Mouse (Mus musculus) hindbrain, embryonic 16.5 days (tissue): ENCODE data around the gene Cops3. TPM values are rescaled to one million over a fixed set of nuclear protein-coding genes. Genes with fewer than 3 reads are reported as not detected.
A peak's percentile ranks its signal among the peaks of the same experiment; 100 is the strongest.

Experiments
- ATAC-seq: fragments of 200-750 bp; cut with Nextera tagmentation; 2 replicates; pipeline ENCODE4 v1.8.0; 2017; ENCODE audit warnings: moderate TSS enrichment, moderate library complexity
- H3K27ac ChIP-seq: fragments of 300-500 bp; sonication (generic); 2 replicates; pipeline ENCODE4 v1.5.1; 2014; ENCODE audit warnings: low read depth, mild to moderate bottlenecking, control low read depth, low read length, moderate library complexity
- H3K27me3 ChIP-seq: fragments of 300-500 bp; sonication (generic); replicated peaks from 2 replicates; pipeline ENCODE4 v1.6.1; 2014; ENCODE audit warnings: low read length; ENCODE audit not compliant: control insufficient read depth, insufficient read depth
- H3K36me3 ChIP-seq: fragments of 300-500 bp; sonication (generic); 2 replicates; pipeline ENCODE4 v1.6.1; 2014; ENCODE audit warnings: mild to moderate bottlenecking, low read length, moderate library complexity, mixed read lengths; ENCODE audit not compliant: control insufficient read depth, insufficient read depth
- H3K4me1 ChIP-seq: fragments of 300-500 bp; sonication (generic); 2 replicates; pipeline ENCODE4 v1.6.1; 2014; ENCODE audit warnings: low read depth, low read length; ENCODE audit not compliant: control insufficient read depth, insufficient read depth
- H3K4me2 ChIP-seq: fragments of 300-500 bp; sonication (generic); 2 replicates; pipeline ENCODE4 v1.6.1; 2014; ENCODE audit warnings: mild to moderate bottlenecking, low read length, control low read depth, moderate library complexity
- H3K4me3 ChIP-seq: fragments of 300-500 bp; sonication (generic); 2 replicates; pipeline ENCODE4 v1.5.1; 2014; ENCODE audit warnings: mild to moderate bottlenecking, low read length, control low read depth, moderate library complexity
- H3K9ac ChIP-seq: fragments of 300-500 bp; sonication (generic); 2 replicates; pipeline ENCODE4 v1.6.1; 2014; ENCODE audit warnings: low read depth, mild to moderate bottlenecking, control low read depth, low read length, moderate library complexity
- H3K9me3 ChIP-seq: fragments of 300-500 bp; sonication (generic); 2 replicates; pipeline ENCODE4 v1.6.1; 2014; ENCODE audit warnings: mild to moderate bottlenecking, low read length, moderate library complexity; ENCODE audit not compliant: control insufficient read depth
- WGBS: fragments of 180-500 bp; shearing (Covaris S2); extraction: QIAGEN DNeasy Blood & Tissue Kit; methylation state at CpG from one replicate; pipeline ENCODE4 v1.1.7; 2014; 5-methylcytosine and 5-hydroxymethylcytosine counted together
- polyA plus RNA-seq: library from polyadenylated mRNA; unstranded; fragments of >200 nt; fragmentation: Nextera tagmentation; extraction: Ambion mirVana; gene quantifications from 2 replicates; pipeline ENCODE4 v1.2.1, GENCODE M21; 2015

Gene Cops3
- polyA plus RNA-seq, 1 experiment from 2014 or later = 178 TPM

GRCm38 (mm10) chr11:59814936-59815335, 24.7 kb downstream of the Cops3 start:
- H3K4me3 ChIP-seq = no peak overlapping the region
- H3K27ac ChIP-seq = no peak overlapping the region
- H3K36me3 ChIP-seq = peaks cover 37% of the 10 kb centered on the region
- ATAC-seq = no peak
- no peaks in the 10 kb centered on the region for H3K9me3 ChIP-seq
- H3K4me1 ChIP-seq = no peaks in the 10 kb centered on the region
- H3K9ac ChIP-seq = no peak overlapping the region
- no peaks in the 10 kb centered on the region for H3K27me3 ChIP-seq
- WGBS = 88% methylated on average over 6 of the region's 6 CpGs
- H3K4me2 ChIP-seq = no peak overlapping the region

DNA sequence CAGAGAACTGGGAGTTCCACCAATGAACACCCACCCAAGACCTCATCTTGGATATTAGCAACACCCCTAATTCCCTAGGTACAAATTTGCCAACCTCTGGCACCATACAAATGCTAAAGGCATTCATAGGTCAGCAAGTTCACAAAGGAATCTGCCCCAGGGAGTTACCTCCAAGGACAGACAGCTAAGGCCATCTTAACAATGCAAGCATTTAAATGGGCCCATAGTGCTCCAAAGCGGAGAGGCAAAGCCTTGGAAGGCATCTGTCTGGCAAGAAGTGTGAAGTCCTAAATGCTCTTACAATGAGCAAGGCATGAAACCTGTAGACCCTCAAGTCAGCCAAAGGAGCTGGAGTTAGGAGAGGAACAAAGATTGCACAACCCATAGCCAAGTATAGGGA, 25.3 kb downstream of the Cops3 start:
- Histone ChIP-seq H3K4me1 (no peaks in the 10 kb centered on the region), H3K36me3 (peaks cover 32% of the 10 kb centered on the region), H3K27ac (no peak overlapping the region), H3K9me3 (no peaks in the 10 kb centered on the region), H3K4me3 (no peak overlapping the region), H3K9ac (no peak overlapping the region), H3K4me2 (no peak overlapping the region), H3K27me3 (no peaks in the 10 kb centered on the region)
- WGBS = 80% methylated on average over 1 of the region's 1 CpGs
- no peak for ATAC-seq

DNA sequence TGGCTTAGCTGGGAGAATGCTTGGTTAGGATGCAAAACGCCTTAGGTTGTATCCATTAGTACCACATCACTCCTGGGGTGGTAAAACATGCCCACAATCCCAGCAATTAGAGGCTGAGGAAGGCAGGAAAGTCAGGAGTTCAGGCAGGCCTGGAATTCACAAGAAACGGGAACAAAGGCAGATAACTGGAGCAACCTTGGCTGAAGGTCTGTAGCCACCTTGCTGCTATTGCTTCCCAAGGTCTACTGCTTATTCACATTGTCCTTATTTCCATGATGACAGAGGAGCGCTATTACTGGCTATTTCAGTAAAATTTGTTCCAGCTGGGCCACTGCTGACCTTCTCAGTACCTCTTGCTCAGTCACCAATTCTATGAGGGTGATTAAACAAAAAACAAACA, 26.4 kb downstream of the Cops3 start:
- H3K9me3 ChIP-seq = no peaks in the 10 kb centered on the region
- H3K27me3 ChIP-seq = no peaks in the 10 kb centered on the region
- 79% methylated on average over 3 of the region's 3 CpGs for WGBS
- H3K36me3 ChIP-seq = peaks cover 21% of the 10 kb centered on the region; the same call in 1 of the 2 replicates
- peaks cover 9% of the 10 kb centered on the region for H3K4me1 ChIP-seq
- no peak overlapping the region for H3K4me3 ChIP-seq
- H3K27ac ChIP-seq = no peak overlapping the region
- H3K4me2 ChIP-seq = no peak overlapping the region
- no peak overlapping the region for H3K9ac ChIP-seq
- no peak for ATAC-seq

- Histone ChIP-seq H3K4me3 (no peak overlapping the region), H3K27me3 (no peaks in the 10 kb centered on the region), H3K4me1 (peaks cover 10% of the 10 kb centered on the region), H3K4me2 (no peak overlapping the region), H3K27ac (no peak overlapping the region), H3K36me3 (peaks cover 11% of the 10 kb centered on the region), H3K9me3 (no peaks in the 10 kb centered on the region), H3K9ac (no peak overlapping the region)
- no peak for ATAC-seq
- WGBS = 85% methylated on average over 4 of the region's 4 CpGs
Measured at GRCm38 (mm10) chr11:59811211-59811610, 28.4 kb downstream of the Cops3 start.

DNA sequence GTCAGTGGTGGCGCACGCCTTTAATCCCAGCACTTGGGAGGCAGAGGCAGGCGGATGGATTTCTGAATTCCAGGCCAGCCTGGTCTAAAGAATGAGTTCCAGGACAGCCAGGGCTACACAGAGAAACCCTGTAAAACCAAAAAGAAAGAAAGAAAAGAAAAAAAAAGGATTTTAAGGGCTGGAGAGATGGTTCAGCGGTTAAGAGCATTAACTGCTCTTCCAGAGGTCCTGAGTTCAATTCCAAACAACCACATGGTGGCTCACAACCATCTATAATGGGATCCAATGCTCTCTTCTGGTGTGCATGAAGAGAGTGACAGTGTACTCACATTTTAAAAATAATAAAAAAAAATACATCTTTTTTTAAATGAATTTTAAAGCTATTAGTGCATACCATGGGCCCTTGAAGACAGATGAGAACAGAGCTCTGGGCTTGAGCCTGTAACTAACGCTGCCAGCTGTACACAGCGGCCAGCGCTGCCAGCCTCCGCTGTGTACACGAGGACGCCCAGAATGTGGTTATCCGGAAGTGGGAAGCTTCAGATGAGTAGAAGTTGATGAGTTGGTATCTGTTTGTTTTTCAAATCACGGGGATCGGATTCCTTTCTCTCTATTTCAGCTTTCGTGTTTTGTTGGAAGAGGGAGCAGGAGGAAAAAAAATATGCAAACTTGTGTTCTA, 29.0 kb downstream of the Cops3 start:
- H3K36me3 ChIP-seq = peaks cover 9% of the 10 kb centered on the region
- 69% methylated on average over 14 of the region's 14 CpGs for WGBS
- no peaks in the 10 kb centered on the region for H3K27me3 ChIP-seq
- peak overlapping the region; percentile 90 for H3K9ac ChIP-seq
- no peaks in the 10 kb centered on the region for H3K9me3 ChIP-seq
- peaks cover 10% of the 10 kb centered on the region for H3K4me1 ChIP-seq
- H3K4me3 ChIP-seq = peak overlapping the region; percentile 79
- peak overlapping the region; percentile 82 for H3K4me2 ChIP-seq
- peak; percentile 14; the same call in 1 of the 2 replicates for ATAC-seq
- H3K27ac ChIP-seq = peak overlapping the region; percentile 98

DNA sequence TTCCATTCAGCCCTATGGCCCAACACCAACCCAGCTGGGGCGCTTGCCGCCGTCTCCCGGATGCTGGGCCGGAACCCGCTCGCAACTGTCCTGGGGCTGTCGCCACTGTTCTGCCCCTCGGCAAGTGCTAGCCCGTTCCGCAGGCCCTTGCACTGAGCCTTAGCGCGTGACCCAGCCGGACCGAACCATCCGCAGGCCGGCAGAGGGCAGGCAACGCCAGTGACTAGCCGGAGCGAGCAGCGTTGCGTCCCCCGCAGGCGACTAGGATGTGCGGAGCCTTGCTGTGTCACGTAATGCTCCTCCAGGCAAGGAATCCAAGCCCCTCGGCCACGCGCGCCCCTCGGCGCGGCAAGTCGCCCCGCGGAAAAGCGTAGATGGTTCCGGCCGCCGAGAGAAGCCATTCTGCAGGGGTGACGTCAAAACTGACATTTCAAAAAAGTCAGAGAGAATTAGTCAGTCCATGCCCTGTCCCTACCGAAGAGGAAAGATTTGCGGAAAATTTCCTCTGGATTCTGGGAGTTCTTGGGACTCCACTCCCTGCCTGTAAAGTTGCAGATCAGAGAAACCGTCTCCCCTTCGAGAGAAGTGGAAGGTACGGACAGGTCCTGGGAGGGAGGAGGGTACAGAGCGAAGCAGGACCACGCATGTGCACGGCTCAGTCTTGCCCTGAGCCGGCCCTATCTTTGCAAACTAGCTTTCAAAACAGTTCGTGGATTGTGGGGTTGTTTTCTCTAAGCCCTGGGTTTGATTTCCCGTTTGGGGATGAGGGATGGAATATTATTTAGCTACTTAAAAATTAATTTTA, 29.8 kb downstream of the Cops3 start, which contains the start of gene Flcn:
TSS of gene Flcn (minus strand) at position 347 of the 805 bp plus-strand sequence.
- Histone ChIP-seq H3K27me3 (no peaks in the 10 kb centered on the region), H3K36me3 (peaks cover 9% of the 10 kb centered on the region), H3K4me2 (peak within 1 kb of the TSS; percentile 82), H3K9ac (peak within 1 kb of the TSS; percentile 90), H3K9me3 (no peaks in the 10 kb centered on the region), H3K27ac (peak within 1 kb of the TSS; percentile 98), H3K4me1 (peaks cover 10% of the 10 kb centered on the region), H3K4me3 (peak within 1 kb of the TSS; percentile 79)
- WGBS = under 1% methylated on average over 52 of the region's 52 CpGs
- peak; percentile 96 for ATAC-seq

DNA sequence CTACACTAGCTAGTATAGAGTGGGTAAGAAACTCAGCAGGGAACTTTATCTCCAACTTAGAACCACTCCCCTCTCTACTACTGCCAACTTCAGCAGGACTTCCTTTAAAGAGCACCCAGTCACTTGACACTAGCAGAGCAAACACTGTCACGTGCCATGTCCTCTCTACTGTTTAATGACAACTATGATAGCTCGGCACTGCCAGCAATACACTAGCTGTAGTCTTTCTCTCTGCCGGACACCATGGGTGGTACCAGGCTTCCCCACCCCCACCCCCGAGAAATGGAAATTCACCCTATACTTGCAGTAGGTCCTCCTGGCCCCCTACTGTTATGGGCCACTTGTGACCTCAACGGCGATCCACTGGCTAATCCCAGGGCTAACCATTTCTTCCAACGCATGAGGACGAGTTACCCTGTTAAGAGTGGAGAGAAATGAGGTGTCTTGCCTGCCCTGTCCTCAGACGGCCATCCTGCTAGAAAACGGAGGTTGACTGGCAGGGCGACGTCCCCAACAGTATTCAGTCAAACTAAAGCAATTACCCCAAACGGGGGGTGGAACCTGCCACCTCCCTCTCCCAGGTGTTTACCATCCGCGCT, 30.5 kb downstream of the Cops3 start:
- ATAC-seq = peak; percentile 28
- H3K4me1 ChIP-seq = peaks cover 10% of the 10 kb centered on the region
- peak overlapping the region; percentile 82 for H3K4me2 ChIP-seq
- H3K27ac ChIP-seq = peak overlapping the region; percentile 98
- peak overlapping the region; percentile 90 for H3K9ac ChIP-seq
- no peaks in the 10 kb centered on the region for H3K9me3 ChIP-seq
- under 1% methylated on average over 15 of the region's 15 CpGs for WGBS
- peaks cover 16% of the 10 kb centered on the region for H3K36me3 ChIP-seq
- no peaks in the 10 kb centered on the region for H3K27me3 ChIP-seq
- peak overlapping the region; percentile 79 for H3K4me3 ChIP-seq

DNA sequence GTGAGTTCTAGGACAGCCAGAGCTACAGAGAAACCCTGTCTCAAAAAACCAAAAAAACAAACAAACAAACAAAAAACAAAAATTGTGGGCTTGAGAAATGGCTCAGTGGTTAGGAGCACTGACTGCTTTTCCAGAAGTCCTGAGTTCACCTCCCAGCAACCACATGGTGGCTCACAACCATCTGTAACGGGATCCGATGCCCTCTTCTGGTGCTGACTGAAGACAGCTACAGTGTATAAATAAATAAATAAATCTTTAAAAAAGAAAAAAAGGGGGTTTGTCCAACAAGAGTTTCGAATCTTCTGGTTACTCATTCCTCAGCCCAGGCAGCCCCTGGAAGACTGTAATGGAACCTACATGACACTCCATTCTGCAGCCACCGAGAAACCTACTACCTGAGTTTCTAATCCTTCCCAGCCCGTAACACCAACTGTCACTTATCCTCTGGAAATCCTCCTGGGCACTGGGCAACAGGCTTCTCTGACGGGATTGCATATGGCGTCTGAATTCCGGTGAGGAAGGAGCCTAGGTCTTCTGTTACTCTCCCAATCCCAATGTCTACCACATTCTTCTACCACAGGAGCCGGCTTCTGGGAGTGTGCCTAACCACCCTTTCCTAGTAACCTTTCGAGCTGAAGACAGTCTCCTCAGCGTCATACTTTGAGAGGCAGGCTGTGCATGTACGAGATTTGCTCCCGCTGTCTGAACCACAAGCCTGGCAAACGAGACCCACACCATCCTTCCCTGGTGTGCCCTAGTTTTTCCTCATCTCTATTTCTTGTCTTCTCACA, 31.3 kb downstream of the Cops3 start:
- WGBS = 60% methylated on average over 14 of the region's 14 CpGs
- Histone ChIP-seq H3K4me3 (peak overlapping the region; percentile 79), H3K27ac (no peak overlapping the region), H3K4me1 (peaks cover 10% of the 10 kb centered on the region), H3K4me2 (peak overlapping the region; percentile 82), H3K27me3 (no peaks in the 10 kb centered on the region), H3K9ac (peak overlapping the region; percentile 90), H3K9me3 (no peaks in the 10 kb centered on the region), H3K36me3 (peaks cover 16% of the 10 kb centered on the region)
- no peak for ATAC-seq
